Mouse (Mus musculus): ENCODE data around the gene Cldn15. TPM values are rescaled to one million over a fixed set of nuclear protein-coding genes. Genes with fewer than 3 reads are reported as not detected.

Cldn15 gene
- total and polyA plus RNA-seq, 2 experiments from 2014 or later = 0.24 TPM; not detected in 1

DNA sequence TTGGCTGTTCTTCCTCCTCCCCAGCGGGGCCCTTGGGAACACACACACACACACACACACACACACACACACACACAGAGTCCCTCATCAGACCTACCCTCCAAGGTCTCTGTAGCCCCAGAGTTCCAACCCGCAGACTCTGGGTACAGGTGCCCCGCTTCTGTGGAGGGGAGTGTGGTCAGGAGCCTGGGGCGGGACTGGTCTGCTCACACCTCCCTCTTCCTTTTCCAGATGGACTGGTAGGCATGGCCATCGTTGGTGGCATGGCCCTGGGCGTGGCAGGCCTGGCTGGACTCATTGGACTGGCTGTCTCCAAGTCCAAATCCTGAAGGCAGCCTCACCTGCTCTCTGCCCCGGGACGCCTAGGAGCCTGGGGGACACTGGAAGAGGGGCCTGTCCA is 730 bp upstream of the Cldn15 start:
- H3K36me3 ChIP-seq (ENCODE audit: insufficient read depth, low read length) = peaks cover 27% of the 10 kb centered on the region
- ATAC-seq = no peak
- H3K9me3 ChIP-seq (ENCODE audit: low read length) = no peaks in the 10 kb centered on the region
- no peak overlapping the region for H3K4me2 ChIP-seq (ENCODE audit: low read depth, low read length)
- H3K27me3 ChIP-seq (ENCODE audit: insufficient read depth, low read length) = no peaks in the 10 kb centered on the region
- no peak for DNase-seq (ENCODE audit: low spot score)
- TF ChIP-seq CTCF (IDR thresholded peaks at IDR 0.05; ENCODE audit: low read depth) = no peak
- no peak overlapping the region for H3K9ac ChIP-seq (replicated peaks; ENCODE audit: low read length)
- no peak overlapping the region for H3K4me3 ChIP-seq (ENCODE audit: low read length)
- peaks cover 7% of the 10 kb centered on the region; the same call in 1 of the 2 replicates for H3K4me1 ChIP-seq (ENCODE audit: insufficient read depth, low read length)
- H3K27ac ChIP-seq = no peak overlapping the region
- WGBS = 95% methylated on average over 8 of the region's 8 CpGs

DNA sequence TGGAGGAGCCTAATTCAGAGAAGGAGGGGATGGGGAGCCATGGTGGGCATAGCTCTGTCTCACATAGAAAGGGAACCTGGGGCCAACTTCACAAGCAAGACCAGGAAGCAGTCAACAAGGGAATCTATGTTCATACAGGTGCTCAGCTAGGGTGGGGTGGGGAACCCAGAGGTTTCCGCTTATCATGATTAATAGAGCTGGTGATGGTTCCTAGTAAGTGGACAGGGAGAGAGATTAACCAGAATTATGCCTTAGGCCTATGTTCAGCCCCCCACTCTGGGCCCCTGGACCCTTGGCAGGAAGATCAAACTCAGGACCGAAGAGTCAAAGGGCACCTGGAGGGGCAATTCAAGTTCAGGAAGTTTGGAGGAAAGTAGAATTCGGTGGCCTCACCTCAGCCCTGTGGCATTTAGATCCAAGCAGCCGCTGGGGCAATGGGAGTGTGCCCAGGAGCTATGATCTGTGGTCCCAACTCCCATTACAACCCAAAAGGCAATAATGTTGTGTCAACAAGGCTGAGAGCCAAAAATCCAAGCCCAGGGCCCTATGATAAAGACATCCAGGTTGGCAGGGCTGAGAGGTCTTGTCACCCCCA is 542 bp downstream of the Cldn15 start:
- no peak for ATAC-seq
- H3K4me2 ChIP-seq (ENCODE audit: low read depth, low read length) = no peak overlapping the region
- 93% methylated on average over 4 of the region's 4 CpGs for WGBS

DNA sequence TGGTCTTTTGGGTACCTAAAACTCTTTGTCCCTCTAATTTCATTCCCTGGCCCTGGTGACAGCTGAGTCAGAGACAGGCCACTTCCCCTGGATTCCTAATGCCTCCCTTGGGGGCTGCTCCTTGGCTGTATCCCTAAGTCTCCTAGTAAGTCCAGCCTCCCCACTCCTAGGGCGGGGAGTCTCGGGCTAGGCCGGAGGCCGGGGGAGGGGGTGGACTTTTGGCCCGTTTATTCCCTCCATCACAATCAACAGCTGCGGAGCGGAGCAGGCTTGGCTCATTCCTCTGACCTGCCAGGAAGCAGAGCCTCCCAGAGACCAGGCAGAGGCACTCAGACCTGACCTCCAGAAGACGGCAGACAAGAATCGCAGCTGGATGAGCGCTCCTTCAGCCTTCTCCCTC is 1.2 kb downstream of the Cldn15 start:
- Histone ChIP-seq H3K4me2 (ENCODE audit: low read depth, low read length) (no peak overlapping the region), H3K27ac (no peak overlapping the region), H3K9ac (replicated peaks; ENCODE audit: low read length) (no peak overlapping the region), H3K27me3 (ENCODE audit: insufficient read depth, low read length) (no peaks in the 10 kb centered on the region), H3K4me3 (ENCODE audit: low read length) (no peak overlapping the region), H3K4me1 (ENCODE audit: insufficient read depth, low read length) (peaks cover 7% of the 10 kb centered on the region; the same call in 1 of the 2 replicates), H3K36me3 (ENCODE audit: insufficient read depth, low read length) (peaks cover 27% of the 10 kb centered on the region), H3K9me3 (ENCODE audit: low read length) (no peaks in the 10 kb centered on the region)
- no peak for ATAC-seq
- 69% methylated on average over 10 of the region's 10 CpGs for WGBS
- DNase-seq (ENCODE audit: low spot score) = no peak
- no peak for TF ChIP-seq CTCF (IDR thresholded peaks at IDR 0.05; ENCODE audit: low read depth)

More for the DNA sequence above, 542 bp downstream of the Cldn15 start:
- Histone ChIP-seq H3K36me3 (ENCODE audit: insufficient read depth, low read length) (peaks cover 27% of the 10 kb centered on the region), H3K27ac (no peak overlapping the region), H3K9ac (replicated peaks; ENCODE audit: low read length) (no peak overlapping the region), H3K9me3 (ENCODE audit: low read length) (no peaks in the 10 kb centered on the region), H3K4me3 (ENCODE audit: low read length) (no peak overlapping the region), H3K4me1 (ENCODE audit: insufficient read depth, low read length) (peaks cover 7% of the 10 kb centered on the region; the same call in 1 of the 2 replicates), H3K27me3 (ENCODE audit: insufficient read depth, low read length) (no peaks in the 10 kb centered on the region)
- DNase-seq (ENCODE audit: low spot score) = no peak
- no peak for TF ChIP-seq CTCF (IDR thresholded peaks at IDR 0.05; ENCODE audit: low read depth)

DNA sequence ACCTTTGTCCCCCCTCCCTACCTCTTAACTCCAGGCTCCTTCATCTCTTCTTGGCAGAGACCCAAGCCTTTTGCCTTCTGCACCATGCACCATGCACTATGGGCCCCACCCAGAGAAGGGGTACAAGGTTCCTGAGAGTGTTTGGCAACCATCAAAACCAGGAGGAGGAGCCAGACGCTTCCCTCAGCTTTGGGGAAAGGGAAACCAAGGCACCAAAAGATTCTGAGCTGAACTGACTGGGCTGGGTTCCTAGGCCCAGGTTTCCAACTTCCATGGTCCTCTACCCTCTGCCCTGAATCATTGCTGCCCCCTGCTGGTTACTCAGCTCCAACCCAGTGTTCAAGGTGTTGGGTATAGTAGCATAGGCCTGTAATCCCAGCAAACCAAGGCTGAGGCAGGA is 4.3 kb downstream of the Cldn15 start:
- no peak overlapping the region for H3K27ac ChIP-seq
- H3K4me2 ChIP-seq (ENCODE audit: low read depth, low read length) = no peak overlapping the region
- DNase-seq (ENCODE audit: low spot score) (peak; percentile 24), ATAC-seq (no peak)
- H3K9ac ChIP-seq (replicated peaks; ENCODE audit: low read length) = no peak overlapping the region
- no peaks in the 10 kb centered on the region for H3K4me1 ChIP-seq (ENCODE audit: insufficient read depth, low read length)
- TF ChIP-seq CTCF (IDR thresholded peaks at IDR 0.05; ENCODE audit: low read depth) = peak; percentile 66
- H3K9me3 ChIP-seq (ENCODE audit: low read length) = no peaks in the 10 kb centered on the region
- WGBS = 50% methylated on average over 1 of the region's 1 CpGs
- no peaks in the 10 kb centered on the region for H3K27me3 ChIP-seq (ENCODE audit: insufficient read depth, low read length)
- no peak overlapping the region for H3K4me3 ChIP-seq (ENCODE audit: low read length)
- H3K36me3 ChIP-seq (ENCODE audit: insufficient read depth, low read length) = peaks cover 9% of the 10 kb centered on the region; the same call in 1 of the 2 replicates

DNA sequence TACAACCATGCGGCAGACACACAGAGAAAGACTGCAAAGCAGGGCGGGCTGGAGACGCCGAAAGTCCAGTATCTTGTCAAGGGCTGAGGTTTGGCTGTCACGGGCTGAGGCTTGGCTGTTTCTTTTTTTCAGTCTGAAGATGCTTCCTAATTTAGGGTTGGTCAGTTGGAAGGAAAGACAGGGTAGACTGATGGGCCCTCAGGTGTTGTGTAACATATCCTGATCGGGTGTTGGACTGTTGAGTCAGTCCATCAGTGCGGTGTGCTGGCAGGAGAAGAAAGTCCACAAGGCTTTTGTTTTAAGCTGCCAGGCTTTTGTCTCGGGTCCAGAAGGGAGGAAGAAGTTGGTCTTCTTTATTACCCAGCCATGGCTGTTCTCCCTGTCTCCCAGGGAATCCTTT is 7.3 kb downstream of the Cldn15 start:
- no peak overlapping the region for H3K9ac ChIP-seq (replicated peaks; ENCODE audit: low read length)
- 83% methylated on average over 8 of the region's 8 CpGs for WGBS
- no peak for TF ChIP-seq CTCF (IDR thresholded peaks at IDR 0.05; ENCODE audit: low read depth)

DNA sequence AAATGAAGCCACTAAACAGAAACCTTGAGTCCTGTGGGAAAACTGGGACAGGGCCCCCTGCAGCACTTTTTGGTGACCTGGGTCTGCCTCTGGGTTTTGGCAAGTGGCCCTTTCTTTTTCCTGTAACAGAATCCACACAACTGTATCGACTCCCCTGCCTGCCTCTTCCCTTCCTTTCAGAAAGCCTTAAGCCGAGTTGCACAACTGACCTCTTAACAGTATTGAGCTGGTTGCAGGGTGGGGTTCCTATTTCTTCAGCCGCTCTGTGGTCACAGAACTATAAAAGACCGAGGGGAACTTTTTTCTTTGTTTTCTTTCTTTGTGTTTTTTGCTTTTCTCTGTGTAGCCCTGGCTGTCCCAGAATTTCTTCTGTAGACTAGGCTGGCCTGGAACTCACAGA is 11.4 kb downstream of the Cldn15 start:
- H3K4me2 ChIP-seq (ENCODE audit: low read depth, low read length) = no peak overlapping the region
- DNase-seq (ENCODE audit: low spot score) (no peak), ATAC-seq (no peak)
- H3K4me3 ChIP-seq (ENCODE audit: low read length) = no peak overlapping the region
- H3K4me1 ChIP-seq (ENCODE audit: insufficient read depth, low read length) = no peaks in the 10 kb centered on the region
- no peaks in the 10 kb centered on the region for H3K9me3 ChIP-seq (ENCODE audit: low read length)
- peaks cover 6% of the 10 kb centered on the region for H3K36me3 ChIP-seq (ENCODE audit: insufficient read depth, low read length)
- no peak overlapping the region for H3K9ac ChIP-seq (replicated peaks; ENCODE audit: low read length)
- no peak overlapping the region for H3K27ac ChIP-seq
- WGBS = 72% methylated on average over 4 of the region's 4 CpGs
- TF ChIP-seq CTCF (IDR thresholded peaks at IDR 0.05; ENCODE audit: low read depth) = no peak
- no peaks in the 10 kb centered on the region for H3K27me3 ChIP-seq (ENCODE audit: insufficient read depth, low read length)

More for the DNA sequence above, 7.3 kb downstream of the Cldn15 start:
- ATAC-seq (no peak), DNase-seq (ENCODE audit: low spot score) (no peak)
- H3K4me3 ChIP-seq (ENCODE audit: low read length) = no peak overlapping the region
- H3K36me3 ChIP-seq (ENCODE audit: insufficient read depth, low read length) = no peaks in the 10 kb centered on the region
- no peak overlapping the region for H3K4me2 ChIP-seq (ENCODE audit: low read depth, low read length)
- no peaks in the 10 kb centered on the region for H3K27me3 ChIP-seq (ENCODE audit: insufficient read depth, low read length)
- no peaks in the 10 kb centered on the region for H3K4me1 ChIP-seq (ENCODE audit: insufficient read depth, low read length)
- no peaks in the 10 kb centered on the region for H3K9me3 ChIP-seq (ENCODE audit: low read length)
- H3K27ac ChIP-seq = no peak overlapping the region

DNA sequence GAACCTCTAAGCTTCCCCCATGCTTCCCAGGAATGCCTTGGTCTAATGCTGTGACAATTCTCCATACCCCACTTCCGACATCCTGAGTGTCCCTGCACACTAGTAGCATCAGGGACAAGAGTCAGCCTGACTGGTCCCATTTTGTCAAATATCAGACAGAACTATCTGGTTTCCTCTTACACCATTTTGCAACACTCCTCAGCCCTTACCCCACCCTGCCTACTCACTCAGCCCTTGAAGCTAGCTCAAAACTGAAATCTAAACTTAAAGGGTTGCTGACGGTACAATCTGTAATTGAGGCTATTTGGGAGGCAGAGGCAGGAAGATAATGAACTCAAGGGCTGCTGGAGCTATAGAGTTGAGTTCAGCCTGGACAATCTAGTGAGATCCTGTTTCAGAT is 13.3 kb downstream of the Cldn15 start:
- no peak for DNase-seq (ENCODE audit: low spot score)
- no peak for ATAC-seq
- WGBS = 99% methylated on average over 2 of the region's 2 CpGs
- H3K36me3 ChIP-seq (ENCODE audit: insufficient read depth, low read length) = peaks cover 6% of the 10 kb centered on the region
- H3K27ac ChIP-seq = no peak overlapping the region
- H3K4me3 ChIP-seq (ENCODE audit: low read length) = no peak overlapping the region
- no peaks in the 10 kb centered on the region for H3K27me3 ChIP-seq (ENCODE audit: insufficient read depth, low read length)
- no peaks in the 10 kb centered on the region for H3K9me3 ChIP-seq (ENCODE audit: low read length)
- H3K4me1 ChIP-seq (ENCODE audit: insufficient read depth, low read length) = no peaks in the 10 kb centered on the region
- H3K4me2 ChIP-seq (ENCODE audit: low read depth, low read length) = no peak overlapping the region
- TF ChIP-seq CTCF (IDR thresholded peaks at IDR 0.05; ENCODE audit: low read depth) = no peak
- H3K9ac ChIP-seq (replicated peaks; ENCODE audit: low read length) = no peak overlapping the region

All from hindbrain, postnatal 0 days (tissue).